Mouse (Mus musculus): ENCODE data around the gene Slc2a13.
A peak's percentile ranks its signal among the peaks of the same experiment; 100 is the strongest.

The Slc2a13 gene

DNA sequence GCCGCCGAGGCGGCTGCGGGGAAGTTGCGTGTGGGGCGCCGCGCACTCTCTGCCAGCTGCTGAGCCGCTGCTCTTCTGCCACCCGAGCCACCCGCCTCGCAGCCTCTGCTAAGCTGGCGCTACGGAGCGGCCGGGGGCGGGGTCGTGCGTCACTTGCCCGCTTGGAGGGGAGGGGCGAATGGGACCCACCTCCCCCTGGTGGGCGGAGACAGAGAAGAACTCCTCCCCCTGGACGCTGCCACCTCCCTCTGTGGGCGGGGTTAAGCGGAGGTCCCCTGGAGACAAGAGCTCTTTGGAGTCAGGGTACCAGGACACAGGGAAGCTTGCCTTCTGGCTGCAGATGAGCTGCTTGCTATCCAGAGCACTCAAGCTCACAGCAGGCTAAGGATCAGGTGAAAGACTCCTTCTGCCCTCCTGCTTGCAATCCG lies at the start of gene Slc2a13:
Slc2a13 (minus strand) TSS at position 151 of the 428 bp plus-strand sequence.
- DNase-seq (ENCODE audit: low read depth): peak; percentile 96

DNA sequence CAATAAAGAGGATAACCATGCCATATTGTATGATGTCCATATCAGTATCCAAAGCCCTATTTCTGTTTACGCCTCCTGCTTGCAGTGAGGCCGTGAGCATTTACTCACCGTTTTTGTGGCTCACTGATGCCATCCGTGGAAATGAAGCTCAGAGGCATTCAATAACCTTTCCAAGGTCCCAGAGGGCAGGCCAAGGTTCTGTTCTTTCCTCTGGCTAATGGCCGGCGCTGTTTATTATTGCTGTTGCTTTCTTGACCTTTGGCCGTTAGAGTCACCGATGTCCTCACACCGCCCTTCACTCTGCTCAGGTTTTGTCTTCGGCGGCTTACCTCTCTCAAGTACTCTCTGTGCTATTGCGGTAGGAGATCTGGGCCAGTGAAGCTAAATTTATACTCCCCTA lies 43.0 kb upstream of the Slc2a13 start:
- no peak for DNase-seq (ENCODE audit: low read depth)

DNA sequence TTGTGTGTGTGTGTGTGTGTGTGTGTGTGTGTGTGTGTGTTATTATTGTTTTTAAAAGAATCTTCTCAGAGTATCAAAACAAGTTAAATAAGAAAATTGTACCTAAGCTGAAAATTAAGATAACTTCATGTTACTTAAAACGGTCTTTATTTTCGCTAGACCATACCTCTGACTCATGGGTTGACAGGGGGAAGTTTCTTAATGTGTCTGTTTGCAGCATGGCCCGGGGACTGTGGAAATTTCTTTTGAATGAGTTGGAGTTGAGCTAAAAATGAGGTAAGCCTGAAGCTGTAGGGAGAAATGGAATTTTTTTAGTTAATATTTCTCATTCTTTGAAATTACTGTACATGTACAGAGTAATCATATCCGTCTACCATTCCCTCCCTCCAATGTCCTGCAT lies 42.5 kb upstream of the Slc2a13 start:
- peak; percentile 78 for DNase-seq (ENCODE audit: low read depth)

DNA sequence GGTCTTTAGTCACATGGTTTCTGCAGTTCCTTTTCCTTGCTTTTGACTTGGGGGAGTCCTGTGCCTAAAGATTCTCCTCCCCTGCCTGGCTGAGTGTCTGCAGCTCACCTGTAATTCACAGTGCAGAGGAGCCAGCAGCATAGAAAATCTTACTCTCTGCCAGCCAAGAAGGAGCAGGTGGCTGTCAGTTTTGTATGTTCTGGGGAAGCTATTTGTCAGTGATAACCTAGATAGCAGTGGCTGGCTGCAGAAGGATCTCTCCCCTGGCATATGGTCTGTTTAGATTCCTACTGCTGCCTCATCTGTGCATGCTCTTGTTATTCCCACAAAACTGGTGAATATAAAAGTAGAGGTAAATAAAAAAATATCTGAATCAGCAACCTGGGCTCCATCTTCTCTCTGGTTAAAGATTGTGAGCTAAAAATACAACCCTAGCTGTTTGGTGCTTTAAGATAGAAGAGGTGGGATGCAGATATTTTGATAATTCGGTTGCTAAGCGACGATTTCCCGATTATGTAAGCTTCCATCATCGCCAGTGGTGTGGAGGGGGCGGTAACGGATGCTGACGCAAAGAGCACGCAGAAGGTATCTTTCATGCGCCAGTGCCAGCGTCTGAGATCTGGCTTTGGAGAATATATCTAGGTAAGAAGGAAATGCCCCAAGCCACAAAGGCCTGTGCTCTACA lies 41.1 kb upstream of the Slc2a13 start:
- DNase-seq (ENCODE audit: low read depth): no peak

DNA sequence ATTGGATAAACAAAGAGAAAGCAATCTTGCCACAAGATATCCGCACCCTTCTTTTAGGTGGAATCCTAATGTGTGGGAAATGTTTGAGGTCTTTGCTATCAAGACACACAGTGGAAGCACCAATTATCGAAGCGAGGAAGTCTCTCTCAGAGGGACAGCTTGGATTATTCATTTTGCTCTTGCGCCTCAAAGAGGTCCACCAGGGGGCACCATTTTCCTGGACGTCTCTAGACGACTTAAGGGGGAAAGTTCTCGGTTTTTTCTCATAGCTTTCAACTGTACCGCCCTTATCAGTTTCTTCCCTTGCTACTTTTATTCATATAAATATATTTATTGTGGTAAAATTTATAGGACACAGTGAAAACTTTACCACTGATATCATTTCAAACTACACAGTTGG lies 36.7 kb upstream of the Slc2a13 start:
- DNase-seq (ENCODE audit: low read depth): peak; percentile 90

DNA sequence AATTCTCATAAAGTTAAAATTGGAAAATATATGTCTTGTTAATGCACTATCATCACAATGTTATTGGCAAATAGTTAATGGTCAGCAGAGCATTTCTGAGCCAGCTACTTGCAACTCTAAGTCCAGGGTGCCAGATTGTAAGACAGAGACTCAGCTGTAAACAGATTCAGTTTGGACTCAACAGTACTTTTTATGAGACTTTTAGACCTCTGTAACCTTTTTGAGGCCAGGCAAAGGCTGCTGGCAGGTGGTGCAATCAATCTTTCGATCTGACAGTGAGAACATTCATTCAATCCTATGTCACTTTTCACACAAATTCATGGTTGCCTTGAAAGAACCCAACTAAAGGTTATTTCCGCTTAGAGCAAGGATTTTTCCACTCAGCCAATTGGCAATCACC lies 35.8 kb upstream of the Slc2a13 start:
- no peak for DNase-seq (ENCODE audit: low read depth)

DNA sequence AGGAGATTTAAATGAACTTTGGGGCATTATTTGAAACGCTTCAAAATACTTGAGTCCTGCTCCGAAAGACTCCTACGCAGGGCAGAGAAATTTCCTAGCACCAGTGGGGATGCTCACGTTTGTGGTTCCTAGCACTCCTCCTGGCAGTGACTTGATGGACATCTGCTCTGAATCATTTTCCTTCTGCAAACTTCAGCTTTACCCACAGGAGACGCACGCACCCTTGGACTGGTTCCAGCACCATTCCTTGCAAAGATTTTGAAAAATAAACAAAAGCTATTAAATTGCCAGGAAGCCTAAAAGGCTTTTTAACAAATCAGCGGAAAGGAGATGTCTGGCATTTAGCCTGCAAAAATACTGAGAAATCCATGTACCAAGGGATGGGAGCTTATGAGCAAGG lies 28.1 kb upstream of the Slc2a13 start:
- peak; percentile 94 for DNase-seq (ENCODE audit: low read depth)

DNA sequence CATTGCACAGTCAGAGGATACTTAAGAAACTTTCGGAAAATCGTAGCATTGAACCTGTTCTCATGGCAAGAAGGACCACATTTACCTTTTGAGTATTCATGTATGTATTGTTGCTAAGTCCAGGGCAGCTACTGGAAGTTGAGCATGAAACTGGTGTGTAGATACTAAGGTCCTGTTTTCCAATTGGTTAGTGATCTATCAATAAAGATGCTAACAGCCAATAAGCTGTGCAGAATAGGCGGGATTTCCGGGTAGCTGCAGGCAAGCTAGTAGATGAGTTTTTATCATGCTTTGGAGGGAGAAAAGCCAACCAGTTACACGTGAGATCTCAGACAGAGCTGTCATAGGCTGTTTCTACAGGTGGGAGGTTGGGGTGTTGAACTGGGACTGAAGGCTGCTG lies 24.2 kb upstream of the Slc2a13 start:
- no peak for DNase-seq (ENCODE audit: low read depth)

DNA sequence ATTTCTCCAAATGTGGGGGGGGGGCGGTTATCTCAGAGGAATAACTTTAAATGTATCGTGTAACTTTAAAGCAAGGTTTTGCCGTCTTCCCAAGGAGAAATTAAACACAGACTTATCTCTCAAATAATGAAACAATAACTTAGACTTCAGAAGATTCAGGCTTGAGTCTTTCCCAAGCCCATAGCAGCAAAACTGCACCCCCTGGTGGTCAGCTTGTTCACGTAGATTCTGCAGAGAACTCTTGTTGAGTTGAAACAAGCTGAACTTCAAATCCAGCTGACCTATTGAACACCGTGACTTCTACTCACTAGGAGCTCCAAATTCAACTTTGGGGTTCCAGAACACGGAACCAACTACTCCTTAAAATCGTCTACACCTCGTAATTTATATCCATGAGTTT lies 1.4 kb upstream of the Slc2a13 start:
- DNase-seq (ENCODE audit: low read depth): peak; percentile 93

DNA sequence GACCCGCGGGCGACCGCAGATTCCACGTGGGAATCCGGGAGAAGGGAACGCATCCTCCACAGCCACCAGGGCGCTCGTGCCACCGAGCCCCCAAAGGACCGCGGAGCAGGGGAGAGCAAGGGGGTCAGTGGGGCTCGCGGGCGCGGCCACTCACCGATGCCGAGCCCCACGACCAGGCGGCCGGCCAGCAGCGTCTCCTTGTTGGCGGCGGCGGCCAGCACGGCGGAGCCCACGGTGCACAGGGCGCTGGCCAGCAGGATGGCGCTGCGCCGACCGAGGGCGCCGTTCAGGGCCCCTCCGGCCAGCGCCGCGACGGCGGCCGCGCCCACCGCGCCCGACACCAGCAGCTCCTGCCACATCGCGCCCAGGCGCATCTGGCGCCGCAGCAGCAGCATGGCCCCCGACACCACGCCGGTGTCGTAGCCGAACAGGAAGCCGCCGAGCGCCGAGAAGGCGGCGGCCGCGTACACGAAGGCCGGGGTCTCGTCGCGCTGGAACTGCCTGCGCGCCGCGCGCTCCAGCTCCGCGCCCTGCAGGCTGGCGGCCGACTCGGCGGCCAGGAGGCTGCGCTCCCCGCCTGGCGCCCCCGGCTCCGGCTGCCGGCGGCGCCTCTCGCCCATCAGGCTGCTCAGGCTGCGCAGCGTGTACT lies 516 bp downstream of the Slc2a13 start:
- DNase-seq (ENCODE audit: low read depth): peak; percentile 61

DNA sequence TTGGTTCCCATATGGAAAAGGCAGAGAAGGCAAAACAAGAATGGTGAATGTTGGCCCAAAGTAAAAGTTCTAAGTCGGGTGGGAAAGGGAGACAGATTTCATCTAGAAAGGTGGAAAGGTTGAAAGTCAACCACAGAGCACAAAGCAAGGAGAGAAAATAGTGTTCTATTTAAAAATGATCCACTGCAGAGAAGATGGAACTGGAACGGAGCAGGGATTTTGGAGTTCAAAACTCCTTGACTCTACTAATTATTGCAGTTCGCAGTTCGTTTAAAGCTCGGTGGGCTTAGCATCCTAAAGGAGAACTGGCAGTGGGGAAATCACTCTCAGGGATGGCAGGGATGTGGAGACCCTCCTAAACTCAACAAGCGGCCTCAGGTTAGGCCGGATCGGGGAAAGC lies 1.1 kb downstream of the Slc2a13 start:
- DNase-seq (ENCODE audit: low read depth): no peak

DNA sequence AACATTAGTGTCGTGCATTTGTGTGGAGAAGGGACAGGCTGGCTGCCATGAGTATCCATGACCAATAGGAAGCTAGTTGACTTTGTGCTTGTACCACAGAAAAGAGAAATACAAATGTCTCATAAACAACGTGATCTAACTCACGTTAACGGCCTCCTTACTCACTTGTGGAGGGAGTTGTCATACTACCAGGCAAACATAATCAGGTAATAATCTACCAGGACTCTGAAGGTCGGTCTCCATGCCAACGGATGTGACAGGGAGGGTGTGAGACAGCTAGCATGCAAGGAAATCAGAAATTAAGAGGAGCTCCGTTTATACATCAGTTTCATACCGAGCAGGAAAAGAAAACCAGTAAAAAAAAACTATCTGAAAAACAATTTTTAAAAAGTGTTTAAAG lies 6.3 kb downstream of the Slc2a13 start:
- no peak for DNase-seq (ENCODE audit: low read depth)

DNA sequence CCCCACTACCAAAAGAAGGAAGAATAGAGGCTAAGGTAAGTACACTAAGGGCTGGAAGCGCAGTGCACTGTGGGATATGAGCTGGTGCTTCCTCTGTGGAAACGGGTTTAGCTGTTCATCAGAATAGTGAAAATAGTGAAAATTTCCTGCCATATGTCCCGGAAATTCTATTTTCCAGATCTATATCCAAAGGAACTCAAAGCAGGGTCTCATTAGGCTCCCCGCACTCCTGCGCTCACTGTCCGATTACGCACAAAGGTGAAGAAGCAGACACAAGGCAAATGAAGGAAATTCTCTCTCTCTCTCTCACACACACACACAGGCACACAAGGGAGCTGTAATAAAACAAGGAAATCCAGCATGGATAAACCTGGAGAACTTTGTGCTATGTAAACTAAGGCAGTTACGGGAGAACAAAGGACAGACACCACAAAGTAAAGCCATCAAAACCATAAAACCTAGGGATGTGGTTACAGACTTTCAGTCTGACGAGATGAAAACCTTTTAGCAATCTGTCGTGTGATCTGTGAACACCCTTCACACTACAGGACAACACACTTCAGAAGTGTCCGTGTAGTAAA lies 7.9 kb downstream of the Slc2a13 start:
- no peak for DNase-seq (ENCODE audit: low read depth)

DNA sequence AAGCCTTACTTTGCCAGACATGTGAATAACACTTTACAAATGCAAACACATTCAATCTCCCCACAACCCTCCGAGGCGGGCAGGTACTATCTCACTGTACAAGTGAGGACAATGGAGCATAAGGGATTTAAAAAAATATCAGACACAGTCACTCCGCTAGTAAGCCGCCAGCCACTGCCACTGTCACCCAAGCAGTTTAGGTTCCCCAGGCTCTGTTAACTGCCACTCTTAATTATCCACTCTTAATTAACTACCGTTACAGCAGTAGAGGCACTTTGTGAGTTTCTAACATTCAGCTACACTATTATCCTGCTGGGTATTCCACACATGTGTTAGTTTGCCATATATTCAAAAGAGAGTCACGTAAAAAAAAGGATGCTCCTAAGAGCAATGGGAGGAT lies 11.3 kb downstream of the Slc2a13 start:
- no peak for DNase-seq (ENCODE audit: low read depth)

DNA sequence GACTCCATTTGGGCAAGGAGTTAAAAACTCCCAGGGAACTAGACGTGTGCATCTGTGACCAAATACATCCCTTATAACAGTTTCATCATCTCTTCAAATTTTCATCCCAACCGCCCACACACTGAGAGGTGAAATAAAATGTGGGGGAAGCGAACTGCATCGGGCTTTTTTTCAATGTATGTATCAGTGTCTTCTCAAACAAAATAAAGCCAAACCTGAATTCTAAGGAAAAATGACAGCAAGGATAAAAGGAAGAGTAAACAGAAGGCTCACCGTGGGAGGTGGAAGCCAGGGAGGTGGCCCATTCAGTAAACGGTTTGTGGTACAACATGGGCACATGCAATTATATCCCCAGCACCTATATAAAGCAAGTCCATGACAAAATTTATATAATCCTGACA lies 17.7 kb downstream of the Slc2a13 start:
- no peak for DNase-seq (ENCODE audit: low read depth)

DNA sequence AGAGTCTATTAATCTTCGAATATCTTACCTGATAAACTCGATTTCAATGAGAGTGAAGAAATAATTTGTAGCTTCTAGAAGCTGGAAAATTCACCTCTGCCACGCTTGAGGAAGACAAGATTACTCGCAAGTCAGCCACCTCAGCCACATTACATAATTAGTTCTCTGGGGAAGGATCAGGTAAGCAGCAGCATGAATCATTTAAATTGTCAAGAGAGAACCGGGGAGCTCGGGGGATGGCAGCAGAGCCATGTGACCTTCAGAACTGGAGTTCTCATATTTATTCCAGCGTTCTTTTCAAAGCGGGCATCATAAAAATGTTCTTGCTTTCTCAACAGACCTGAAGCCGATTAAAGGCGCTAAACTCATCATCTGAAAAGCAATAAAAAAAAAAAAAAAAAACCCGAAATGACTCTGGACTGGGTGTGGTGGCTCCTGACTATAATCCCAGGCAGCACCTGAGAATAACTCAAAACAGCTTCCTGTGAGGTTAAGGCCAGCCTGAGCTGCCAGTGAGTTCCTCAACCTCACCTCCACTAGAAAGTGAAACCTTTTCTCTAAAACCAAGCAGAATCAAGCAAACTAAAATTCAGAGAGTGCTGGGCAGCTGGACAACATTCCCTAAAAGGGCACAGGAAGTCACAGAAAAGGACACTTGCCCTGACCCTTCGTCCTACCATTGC lies 24.3 kb downstream of the Slc2a13 start:
- DNase-seq (ENCODE audit: low read depth): no peak

DNA sequence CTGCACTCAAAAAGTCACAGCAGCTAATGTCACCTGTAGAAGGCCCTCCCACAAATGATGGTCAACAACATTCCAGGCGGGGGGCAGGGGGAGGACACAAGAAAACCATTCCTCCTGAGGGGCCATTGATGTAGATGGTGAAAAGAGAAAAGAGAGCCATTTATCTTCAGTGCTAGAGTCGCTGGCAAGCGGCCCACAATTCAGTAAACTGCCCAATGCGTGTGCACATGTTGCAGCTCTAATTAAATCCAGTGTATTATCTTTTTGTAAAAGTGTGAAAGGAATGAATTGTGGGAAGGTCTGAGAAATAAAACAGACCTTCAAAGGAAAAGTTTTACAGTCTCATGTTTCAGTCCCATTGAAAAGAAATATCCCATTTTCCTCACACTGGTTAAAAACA lies 28.5 kb downstream of the Slc2a13 start:
- DNase-seq (ENCODE audit: low read depth): no peak

DNA sequence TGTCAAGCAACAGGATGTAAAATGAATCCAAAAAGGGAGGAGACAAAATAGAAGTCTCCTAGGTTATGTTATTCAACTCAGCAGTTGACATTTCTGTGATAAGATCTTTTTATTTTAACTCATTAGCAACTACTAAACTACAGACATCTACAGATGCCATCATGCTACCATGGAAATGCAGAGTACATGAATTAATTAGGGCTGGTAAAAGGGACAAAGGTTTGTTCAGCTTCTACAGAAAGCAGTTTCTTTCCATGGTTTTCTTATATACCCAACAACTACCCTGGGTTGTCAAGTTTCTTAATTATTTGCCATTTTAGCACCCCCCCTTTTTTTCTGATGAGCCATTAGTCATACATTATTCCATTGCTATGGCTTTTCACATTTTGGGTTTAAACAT lies 34.6 kb downstream of the Slc2a13 start:
- no peak for DNase-seq (ENCODE audit: low read depth)

DNA sequence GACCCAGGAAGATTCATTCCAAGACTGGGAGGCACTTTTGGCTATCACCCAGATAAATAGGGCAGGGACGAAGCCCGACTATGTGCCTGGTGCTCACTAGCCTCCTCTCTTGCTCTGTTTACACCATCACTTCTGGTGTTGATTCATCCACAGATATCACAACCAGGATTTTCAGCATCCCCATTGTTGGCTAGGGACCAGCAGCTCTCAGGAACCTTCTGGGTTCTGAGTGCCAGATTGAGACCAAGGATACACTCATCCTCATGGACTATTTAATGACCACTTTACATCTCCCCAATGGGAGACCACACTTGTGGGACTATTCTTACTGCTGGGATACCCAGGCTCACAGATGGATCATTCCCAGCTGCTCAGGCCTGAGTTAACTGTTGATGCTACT lies 46.2 kb downstream of the Slc2a13 start:
- no peak for DNase-seq (ENCODE audit: low read depth)

DNA sequence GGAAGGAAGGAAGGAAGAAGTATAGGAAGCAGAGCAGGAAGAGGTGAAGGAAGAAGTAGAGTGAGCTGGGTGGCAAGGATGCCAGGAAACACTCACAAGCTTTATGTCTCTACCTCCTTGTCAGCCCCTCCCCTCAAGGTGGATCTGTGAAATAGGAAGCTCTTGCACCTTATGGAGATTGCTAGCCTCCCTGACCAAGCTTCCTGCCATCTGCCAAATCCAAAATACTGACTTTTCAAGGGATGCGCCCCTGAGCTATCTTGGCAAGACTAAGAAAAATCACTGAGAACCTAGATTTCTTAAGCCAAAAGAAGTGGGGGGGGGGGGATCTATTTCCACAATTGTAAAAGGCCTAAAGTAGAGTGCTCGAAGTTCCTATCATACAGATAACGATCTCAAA lies 46.9 kb downstream of the Slc2a13 start:
- DNase-seq (ENCODE audit: low read depth): no peak

DNA sequence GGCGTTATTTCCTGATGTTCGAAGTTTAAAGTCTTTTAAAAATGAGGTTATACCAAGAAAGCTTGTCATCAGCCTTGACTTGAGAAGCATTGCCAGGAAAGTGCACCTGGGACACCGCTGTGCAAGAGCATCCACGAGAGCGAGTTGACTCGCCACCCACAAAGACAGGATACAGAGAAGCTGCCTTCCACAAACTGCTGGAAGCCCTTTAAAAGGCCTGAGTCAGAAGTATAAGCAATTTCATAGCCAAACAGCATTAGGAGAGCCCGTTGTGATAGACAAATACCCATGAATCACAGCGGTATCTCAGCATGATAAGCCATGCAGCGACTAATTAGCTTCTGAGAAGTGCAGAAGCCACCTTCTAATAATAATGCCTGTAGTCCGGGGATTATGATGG lies 48.6 kb downstream of the Slc2a13 start:
- DNase-seq (ENCODE audit: low read depth): no peak

DNA sequence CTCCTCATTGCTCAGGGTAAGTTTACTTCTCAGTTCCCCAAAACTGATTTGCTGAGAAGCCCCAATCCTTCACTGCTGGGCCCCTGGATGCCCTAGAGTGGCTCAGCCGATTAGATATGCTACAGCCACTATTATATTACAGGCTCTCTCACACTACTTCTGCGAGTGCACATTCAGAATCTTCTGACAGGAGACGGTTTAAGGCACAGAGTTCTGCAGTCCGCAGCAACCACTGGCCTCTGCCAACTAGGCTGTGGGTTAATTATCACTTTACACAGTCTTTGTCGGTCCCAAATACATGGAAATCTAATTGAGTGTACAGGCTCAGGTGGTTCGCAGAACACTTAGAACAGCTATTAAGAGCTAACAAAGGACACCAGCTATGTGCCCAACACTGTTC lies 69.8 kb downstream of the Slc2a13 start:
- DNase-seq (ENCODE audit: low read depth): no peak

DNA sequence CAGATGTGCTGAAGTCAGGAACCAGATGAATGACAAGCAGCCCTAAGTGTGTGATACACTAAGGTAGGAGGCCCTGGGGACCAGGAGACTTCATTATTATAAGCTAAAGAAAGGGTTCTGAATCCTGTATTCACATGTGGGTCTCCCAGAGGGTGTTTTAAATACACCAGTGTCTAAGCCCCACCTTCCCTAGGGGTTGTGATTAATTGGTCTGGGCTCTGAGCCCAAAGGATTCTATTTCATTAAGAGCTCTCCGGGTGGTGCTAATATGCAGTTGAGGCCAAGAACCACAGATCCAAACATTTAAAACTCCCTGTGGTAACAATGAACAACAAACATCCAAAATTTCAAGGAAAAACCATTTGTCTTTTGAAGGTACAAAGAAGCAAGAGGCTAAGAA lies 70.4 kb downstream of the Slc2a13 start:
- peak; percentile 60 for DNase-seq (ENCODE audit: low read depth)
